Mouse (Mus musculus): ENCODE results near the gene Csta1.
"Not testable (repeated sequence)": the region's sequence is repeated elsewhere in the genome, so short reads cannot be mapped to it uniquely, and the experiment has no call there.

The Csta1 gene

DNA sequence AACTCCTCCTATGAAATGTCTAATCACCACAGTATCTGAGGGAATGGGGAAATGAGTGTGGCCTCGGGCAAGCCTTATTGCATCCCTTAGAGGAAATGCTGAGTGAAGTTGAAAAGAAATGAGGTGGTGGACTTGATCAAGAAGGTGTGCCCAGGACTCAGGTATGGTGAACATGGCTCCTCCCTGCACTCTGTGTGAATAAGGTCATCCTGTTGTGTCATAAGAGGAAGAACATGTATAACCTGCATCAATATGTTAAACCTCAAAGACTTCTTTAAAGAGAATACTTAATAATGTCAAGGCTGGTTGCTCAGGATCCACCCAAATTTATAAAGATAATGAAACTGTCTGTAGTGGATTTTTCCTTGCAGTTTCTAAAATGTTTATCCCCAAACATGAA, at the start of gene Csta1:
Csta1 (minus strand) TSS at position 101 of the 400 bp plus-strand sequence.
- no peak for DNase-seq (ENCODE audit: low spot score in 2 of 2)

DNA sequence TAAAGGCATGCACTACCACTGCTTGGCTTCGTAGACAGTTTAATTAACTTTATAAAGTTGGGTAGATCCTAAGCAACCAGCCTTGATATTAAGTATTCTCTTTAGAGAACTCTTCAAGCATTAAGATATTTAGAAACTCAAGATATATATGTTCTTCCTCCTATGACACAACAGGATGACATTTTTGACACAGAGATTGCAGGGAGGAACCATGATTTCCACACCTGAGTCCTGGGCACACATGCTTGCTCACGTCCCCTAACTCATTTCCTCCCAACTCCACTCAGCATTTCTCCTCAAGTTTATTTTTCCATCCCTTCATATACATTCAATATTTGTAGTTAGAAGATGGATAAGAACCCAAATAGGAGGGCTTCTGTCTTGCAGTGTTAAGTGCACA, 48.9 kb upstream of the Csta1 start:
- no peak for DNase-seq (ENCODE audit: low spot score in 2 of 2)

DNA sequence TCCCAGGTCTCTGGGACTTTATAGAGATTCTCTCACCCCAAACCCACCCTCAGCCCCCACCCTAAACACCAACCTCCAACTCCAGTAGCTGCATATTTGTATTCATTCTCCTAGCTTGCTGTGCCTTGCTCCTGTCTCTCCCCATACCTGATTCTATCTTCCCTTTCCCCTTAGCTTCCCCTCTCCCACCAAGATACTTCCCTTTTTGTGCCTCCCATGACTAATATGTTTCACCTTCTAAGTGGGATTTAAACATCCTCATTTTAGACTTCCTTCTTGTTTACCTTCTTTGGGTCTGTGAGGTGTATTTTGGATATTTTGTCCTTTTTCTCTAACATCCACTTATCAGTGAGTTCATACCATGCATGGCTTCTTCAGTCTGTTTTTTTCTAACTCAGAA, 45.1 kb upstream of the Csta1 start:
- DNase-seq (ENCODE audit: low spot score in 2 of 2): no peak

DNA sequence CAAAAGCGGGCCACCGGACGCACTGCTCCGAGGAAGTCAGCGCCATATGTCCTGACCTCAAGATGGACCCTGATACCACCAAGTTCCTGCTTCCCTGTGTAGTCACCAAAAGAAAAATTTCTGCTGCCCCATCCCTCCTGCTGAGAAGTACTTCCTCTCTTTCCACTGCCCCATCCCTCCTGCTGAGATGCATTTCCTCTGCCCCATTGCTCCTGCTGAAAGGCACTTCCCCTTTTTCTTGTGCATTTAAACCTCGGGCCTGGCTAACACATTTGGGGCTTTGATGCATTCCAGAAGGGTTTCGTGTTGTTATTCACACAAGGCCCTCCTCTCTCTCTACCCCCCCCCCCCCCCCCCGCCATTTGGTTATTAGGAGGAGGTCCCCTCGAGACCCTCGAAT, 36.8 kb upstream of the Csta1 start:
- not testable (repeated sequence) for DNase-seq (ENCODE audit: low spot score in 2 of 2)

DNA sequence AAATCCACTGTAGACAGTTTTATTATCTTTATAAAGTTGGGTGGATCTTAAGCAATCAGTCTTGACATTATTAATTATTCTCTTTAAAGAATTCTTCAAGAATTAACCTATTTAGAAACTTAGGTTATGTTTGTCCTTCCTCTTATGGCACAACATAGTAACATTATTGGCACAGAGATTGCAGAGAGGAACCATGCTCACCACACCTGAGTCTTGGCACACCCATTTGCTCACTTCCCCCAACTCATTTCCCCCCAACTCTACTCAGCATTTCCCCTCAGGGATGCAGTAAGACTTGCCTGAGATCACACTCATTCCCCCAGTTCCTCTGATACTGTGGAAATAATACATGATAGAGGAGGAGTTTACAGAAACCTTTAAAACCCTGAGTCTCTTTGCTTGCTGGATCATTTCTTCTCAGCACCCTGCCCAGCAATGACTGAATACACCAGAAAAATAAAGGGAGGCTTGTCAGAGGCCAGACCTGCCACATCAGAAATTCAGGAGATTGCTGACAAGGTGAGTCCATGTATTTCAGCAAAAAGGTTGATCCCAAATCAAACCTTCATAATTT, 25.4 kb upstream of the Csta1 start, which contains the start of gene Stfa2l1:
Stfa2l1 (plus strand) TSS at position 410 of the 574 bp plus-strand sequence.
- no peak for DNase-seq (ENCODE audit: low spot score in 2 of 2)

DNA sequence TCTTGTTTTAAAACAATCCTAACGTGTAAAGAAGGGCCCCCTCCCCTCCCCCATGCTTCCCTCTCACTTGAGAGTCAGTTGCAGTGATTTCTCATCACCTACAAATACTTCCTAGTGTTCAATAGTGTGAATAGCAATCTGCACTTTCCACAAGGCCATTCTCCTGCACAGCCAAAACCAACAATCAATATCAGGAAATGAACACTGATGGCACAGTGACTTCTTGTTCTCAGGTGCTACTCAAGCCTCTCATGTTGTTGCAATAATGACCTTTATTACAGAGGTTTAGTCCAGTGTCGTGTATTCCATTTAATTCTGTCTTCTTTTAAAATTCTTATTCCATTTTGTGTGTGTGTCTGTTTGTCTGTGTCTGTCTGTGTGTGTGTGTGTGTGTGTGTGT, 7.2 kb upstream of the Csta1 start:
- DNase-seq (ENCODE audit: low spot score in 2 of 2): no peak

DNA sequence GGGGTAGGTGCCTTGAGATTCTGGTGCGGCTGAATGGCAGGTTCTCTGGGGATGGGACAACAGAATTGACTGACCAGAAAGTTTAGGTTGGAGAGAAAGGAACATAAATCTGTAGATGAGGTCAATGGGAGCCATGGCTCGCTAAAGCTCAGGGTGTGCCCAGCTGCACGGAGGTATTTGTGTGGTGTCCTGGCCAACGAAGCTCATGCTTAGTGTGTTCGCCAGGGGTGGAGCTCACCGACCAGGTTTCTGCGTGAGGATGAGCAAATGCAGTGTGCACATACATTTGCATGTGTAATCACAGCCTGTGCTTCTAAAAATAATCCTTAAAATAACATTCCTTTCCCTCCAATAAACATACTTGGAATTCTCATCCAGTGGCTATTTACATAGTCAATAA, 2.9 kb downstream of the Csta1 start:
- DNase-seq (ENCODE audit: low spot score in 2 of 2): no peak

DNA sequence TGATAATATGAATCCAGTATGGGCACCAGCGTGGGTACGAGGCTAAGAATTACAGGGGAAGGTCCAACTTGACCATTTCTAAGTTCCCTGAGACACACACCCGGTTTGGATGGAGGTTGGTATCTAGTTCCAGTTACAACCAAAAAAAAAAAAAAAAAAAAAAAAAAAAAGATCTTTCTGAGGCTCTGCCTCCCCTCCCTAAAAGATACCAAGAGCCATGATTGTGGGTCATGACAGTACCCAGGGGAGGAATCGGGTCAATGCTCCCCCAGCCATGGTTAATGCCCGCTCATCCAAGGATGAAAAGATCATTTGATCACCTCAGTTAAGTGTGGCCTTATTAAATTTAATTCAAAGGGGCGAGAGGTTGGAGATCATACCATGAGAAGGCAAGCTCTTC, 15.3 kb downstream of the Csta1 start:
- DNase-seq (ENCODE audit: low spot score in 2 of 2): not testable (repeated sequence)

DNA sequence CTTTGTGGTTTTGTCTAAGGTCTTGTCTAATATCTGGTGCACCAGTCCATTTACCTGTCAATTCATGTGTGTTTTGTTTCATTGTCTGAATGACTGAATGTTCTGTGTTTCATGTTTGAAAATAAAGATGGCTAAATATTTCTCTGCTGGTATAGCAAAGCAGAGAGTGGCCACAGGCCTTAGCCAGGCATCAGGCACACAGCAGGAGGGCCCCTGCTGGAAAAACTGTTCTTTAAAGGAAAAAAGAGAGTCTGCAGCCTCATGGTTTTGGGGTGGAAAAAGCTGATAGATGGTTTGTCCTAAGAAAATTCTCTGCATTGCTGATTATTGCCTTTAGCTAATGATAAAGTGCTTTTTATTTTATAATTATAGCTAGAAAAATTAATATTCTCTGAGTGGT, 19.6 kb downstream of the Csta1 start:
- not testable (repeated sequence) for DNase-seq (ENCODE audit: low spot score in 2 of 2)

DNA sequence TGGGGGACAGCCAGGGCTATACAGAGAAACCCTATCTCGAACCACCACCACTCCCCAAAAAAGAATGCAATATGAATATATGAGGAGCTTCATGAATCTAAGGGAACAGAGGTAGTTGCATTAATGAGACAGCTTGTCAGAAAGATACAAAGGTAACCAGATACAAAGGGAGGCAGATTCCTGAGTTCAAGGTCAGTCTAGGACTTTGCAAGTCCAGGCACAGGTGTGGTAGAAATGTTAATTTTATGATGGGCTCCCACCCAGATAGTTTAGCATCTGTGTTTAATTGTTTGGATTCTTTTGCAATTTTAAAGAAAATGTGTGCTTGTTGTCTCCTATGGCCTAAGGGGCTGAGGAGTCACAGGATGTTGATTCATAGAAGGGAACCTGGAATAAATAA, 28.8 kb downstream of the Csta1 start:
- no peak for DNase-seq (ENCODE audit: low spot score in 2 of 2)

DNA sequence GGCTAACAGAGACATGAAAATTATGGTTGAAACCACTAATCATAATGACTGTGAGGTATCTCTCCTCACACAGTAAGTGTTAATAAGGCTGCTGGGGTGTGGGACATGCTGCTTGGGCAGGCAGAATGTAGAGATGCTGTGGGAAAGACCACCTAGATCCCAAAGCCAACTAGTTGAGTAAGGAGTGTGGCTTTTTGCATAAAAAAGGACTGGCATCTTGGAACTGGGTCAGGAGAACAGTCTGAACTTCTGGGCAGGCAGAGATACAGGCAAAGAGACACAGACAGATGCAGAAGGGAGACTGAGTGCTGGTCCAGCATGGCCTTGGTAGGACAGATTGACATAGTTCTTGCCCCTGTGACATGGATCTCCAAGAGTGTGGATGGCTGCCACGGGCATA, 29.5 kb downstream of the Csta1 start:
- no peak for DNase-seq (ENCODE audit: low spot score in 2 of 2)

DNA sequence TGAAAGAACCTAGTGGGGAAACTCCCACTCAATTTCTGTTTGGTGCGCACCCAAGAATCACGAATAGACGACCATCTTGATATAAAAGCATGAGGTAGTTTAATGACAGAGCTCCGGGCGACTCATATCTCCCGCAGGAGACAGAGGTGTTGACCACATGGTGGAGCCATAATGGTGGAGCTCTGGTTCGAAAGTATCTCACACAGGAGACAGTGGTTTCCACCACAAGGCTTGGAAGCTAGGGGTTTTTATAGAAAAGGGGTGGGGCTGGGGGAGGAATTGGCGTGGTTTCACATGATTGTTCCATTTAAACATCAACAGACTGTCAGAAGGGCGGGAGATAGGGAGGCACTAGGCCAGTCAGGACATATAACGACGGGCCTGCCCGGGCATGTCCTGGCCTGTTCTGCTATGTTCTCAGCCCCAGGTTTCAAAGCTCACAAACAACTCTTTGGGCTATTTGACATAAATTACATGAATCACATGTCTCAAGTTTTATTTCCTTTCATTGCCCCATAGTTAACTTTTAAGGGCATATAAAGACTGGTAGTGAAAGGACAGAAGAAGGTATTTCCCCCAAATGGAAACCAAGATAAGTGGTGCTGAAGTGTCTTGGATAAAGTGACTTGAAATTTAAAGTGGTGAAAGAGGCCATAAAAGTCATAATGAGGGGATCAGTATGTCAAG, 33.1 kb downstream of the Csta1 start:
- DNase-seq (ENCODE audit: low spot score in 2 of 2): not testable (repeated sequence)

DNA sequence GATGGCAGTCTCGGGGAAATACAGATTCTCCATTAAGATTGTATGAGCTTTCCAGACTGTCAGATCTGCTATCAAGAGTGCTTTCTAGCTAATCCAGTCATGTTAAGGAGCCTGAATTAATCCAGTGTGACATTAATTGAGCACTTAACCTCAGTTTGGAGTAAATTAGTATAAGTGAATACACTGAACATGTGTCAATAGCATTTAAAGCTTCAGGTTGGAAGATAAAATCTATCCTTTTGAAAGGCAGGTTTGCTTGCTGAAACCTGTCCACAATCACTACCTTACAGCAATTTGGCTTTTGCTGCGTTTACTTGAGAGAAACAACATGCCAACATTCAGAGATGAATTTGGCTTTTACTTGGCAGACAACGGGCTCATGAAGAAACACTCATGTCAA, 37.0 kb downstream of the Csta1 start:
- no peak for DNase-seq (ENCODE audit: low spot score in 2 of 2)

DNA sequence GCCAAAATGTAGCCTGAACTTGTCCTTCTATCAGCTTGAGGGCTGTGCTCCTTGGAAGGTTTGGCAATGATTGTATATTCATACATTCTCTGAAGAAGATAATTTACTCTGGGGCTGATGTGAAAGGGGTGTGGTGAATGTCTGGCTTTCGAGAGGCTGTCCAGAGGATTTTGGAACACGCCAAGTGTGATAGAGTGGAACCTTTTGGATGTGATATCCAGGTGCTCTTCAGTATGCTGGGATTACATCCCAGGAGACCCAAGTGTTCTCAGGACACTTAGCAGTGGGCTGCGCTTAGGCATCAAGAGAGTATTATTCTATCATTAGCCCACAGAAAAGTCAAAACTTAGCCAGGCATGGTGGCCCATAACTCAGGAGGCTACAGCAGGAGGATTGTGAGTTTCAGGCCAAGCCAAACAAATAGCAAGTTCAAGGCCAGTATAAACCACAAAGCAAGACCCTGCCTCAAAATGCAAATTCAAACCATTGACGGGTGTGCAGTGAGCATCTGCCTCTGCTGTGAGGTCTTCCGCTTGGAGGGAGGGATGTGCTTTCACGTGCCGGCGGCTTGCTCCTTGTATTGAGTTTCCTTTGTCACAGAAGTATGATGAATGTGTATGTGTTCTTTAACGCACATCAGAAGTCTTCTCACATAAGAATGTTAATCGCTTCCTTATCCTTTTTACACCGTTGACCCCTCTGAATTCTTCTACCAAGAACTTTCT, 40.1 kb downstream of the Csta1 start:
- DNase-seq (ENCODE audit: low spot score in 2 of 2): no peak

DNA sequence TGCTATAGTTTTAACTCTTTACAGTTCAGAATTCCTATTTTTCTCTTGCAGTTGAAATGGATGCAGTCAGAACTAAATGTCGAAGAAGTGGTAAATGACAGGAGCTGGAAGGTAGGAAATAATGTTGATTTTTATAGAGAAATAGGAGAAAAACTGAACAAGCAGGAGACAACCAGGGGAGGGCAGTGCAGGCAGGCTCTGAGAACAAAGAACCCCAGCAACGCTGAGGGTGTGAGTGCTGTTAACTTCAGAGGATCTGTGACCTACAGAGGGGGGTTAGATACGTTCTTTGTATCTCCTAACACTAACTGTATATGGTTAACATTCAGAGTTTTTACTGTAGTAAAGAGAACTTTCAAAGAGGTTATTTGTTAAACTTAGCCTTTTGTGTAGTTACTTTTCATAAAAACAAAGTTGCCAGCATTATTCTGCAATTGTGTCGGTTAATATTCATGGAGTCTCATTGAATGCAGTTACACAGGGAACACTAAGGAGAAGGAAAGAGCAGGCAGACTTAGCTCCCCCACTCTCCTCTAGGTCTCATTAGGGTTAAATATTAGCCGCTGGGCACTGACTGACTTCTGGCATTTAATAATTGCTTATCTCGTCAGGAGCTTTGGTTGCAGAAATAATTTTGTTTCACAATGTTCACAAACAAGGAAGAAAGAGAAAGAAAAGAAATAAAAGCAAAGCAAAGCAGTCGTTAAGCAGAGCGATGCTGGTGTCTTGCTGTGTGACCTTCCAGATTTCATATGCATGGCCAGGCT, 41.0 kb downstream of the Csta1 start:
- DNase-seq (ENCODE audit: low spot score in 2 of 2): no peak

DNA sequence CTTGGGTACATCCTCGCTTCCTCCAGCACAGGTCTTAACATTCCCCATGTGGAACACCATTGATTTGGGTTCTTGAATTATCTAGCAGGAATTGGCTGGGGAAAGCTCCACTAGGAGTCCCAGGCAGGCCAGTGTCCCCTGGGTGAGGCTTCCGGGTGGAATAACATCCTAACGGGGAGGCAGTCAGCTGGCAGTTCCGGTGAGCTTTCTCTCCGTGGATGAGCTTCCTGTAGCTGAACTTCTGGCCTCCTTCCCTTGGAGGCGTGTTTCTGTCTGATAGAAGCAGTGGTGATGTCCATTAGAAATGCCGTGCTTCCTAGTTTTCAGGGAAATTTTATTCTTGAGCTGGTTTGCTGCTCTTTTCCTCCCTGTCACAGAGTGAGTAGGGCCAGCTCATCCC, 42.0 kb downstream of the Csta1 start:
- no peak for DNase-seq (ENCODE audit: low spot score in 2 of 2)

DNA sequence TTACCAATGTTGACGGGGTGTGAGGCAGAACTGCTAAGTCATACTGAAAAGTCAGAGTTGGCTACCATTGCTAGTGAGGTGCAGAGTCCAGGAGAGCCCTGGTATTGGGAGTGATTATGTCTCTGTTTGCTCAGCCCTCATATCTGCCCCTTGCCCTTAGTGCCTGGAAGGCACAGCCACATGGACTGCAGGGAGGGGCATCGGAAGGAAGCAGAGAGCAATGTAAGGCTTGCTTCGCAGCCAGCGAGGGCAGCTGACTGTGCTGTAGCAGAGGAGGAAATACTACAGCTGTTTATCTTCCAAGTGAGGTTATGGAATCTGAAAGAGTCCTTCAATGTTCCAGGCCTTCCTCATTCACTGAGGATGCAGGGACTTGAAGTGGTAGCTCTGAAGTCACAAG, 43.2 kb downstream of the Csta1 start:
- no peak for DNase-seq (ENCODE audit: low spot score in 2 of 2)

DNA sequence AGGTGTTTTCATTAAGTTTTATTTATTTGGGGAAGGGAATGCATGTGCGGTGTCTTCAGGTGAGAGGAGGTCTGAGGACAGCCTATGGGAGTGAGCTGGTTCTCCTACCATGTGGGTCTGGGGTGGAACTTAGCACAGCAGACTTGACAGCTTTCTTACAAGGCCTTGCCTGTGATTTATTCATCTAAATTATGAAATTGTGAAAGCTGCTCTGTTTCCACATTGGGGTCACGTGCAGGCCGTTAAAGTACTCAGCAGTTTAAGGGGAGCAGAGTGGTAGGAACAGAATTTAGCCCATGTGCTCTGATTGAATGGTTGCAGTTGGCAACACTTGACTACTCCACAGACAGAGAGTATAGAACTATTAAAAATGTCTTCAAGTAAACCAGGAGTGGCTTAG, 51.1 kb downstream of the Csta1 start:
- DNase-seq (ENCODE audit: low spot score in 2 of 2): no peak

DNA sequence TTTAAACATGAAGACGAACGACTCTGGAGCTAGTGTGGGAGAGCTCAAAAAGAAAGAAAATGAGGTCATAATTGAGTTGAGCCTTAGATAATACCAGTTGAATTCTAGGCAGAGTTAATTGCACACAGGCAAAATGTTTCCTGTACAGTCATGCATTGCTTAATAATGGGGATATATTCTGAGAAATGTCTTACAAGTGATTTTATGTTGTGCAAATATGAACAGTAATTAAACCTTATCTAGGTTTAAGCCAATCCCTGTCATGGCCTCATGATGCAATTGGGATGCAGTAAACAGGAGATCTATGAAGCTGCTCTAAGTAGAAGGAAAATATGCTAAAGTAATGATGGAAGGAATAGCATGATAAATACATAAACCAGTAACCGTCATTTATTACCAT, 56.3 kb downstream of the Csta1 start:
- DNase-seq (ENCODE audit: low spot score in 2 of 2): no peak

DNA sequence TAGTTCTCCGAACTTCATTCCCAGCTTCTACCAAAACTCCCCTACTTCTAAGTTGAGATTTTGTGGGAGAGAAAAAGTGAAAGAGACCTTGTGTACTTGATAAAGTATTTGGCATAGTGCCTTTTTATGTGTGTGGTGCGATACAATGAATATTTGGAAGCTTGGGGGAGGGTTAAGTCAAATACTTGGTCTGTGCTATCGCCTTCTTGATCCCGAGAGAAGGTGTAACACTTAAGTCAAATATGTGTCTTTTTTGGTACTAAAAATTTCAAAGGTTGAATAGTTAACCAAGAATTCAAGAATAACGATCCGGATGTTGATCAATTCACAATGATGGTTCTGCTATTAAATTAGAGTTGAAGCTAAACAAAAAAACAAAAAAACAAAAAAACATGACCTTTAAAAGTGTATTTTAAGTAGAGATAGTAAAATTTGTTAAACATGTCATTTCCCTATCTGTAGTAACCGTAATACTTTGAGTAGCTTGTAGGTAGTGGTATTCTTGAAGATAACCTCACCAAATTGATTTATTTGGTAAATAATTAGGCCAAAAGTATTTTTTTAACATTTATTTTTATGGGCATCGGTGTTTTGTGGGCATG, 58.5 kb downstream of the Csta1 start:
- DNase-seq (ENCODE audit: low spot score in 2 of 2): no peak

DNA sequence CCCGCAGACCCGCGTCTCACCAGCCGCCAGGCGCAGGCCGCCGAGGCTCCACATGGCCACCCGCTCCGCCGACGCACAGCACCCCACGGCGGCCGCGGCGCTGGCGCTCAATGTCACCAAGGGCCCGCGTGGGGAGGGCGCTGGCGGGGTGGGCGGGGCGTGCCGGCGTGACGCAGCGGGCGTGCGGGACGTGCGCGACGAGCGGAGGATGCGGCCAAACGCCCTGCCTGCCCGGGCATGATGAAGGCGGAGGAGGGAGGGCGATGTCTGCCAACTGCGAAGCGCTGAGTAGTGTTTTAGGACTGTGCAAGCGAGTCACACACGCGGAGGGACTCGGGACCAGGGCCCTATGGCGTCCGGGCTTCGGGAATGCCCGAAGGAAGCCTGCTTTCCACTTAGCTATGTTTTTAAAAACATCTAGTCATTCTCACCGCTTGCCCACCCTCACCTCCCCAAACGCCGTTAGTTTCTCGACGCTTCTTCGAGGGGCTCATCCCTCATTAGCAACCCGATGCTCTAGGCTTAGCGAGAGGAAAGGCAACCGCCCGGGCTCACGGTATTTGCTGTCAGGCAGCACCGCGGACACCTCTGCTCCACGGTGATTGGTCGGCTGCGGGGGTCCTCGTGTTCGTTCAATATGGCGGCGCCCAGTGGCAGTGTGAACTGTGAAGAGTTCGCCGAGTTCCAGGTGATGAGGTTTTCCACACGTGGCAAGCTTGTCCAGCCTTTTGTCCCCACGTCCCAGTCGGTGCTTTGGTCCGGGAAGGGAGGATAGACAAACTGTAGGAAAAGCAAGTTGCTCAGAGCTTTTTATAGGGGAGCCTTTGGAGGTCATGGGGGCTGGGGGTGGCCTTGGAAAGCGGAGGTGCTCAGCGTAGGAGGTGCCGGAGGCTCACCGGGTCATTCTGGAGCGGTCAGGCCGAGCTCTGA, 59.3 kb downstream of the Csta1 start, which contains the start of the genes Fam162a and Ccdc58:
Fam162a (minus strand) TSS at position 145 of the 930 bp plus-strand sequence.
Ccdc58 (plus strand) TSS at position 236 of the 930 bp plus-strand sequence.
- peak; percentile 80 to 94 for DNase-seq (ENCODE audit: low spot score in 2 of 2)
